Mouse (Mus musculus) adrenal gland, adult 18-20 months (tissue): ENCODE results near the gene Gja10. TPM values are rescaled to one million over a fixed set of nuclear protein-coding genes. Genes with fewer than 3 reads are reported as not detected.

Source experiments
- DNase-seq, 2 experiments: peaks; one replicate each; pipeline ENCODE4 v3.0.0; 2021 to 2022; ENCODE audit warnings: low spot score in 2 of 2
- total RNA-seq, 2 experiments: library from RNA; stranded (reverse); gene quantifications; 1 replicate in 1 of 2; 2 replicates in 1 of 2; pipeline ENCODE4 v1.2.3; 2021

Gja10 gene
- total RNA-seq, 2 experiments from 2014 or later, result not detected

- peak; percentile 36 to 46 for DNase-seq
Measured at GRCm38 (mm10) chr4:32561555-32562095, 40.9 kb downstream of the Gja10 start.

GRCm38 (mm10) chr4:32560724-32561554, 41.6 kb downstream of the Gja10 start:
- no peak for DNase-seq

- DNase-seq, result no peak
Measured at GRCm38 (mm10) chr4:32560246-32560645, 42.3 kb downstream of the Gja10 start.

GRCm38 (mm10) chr4:32555506-32555905, 47.1 kb downstream of the Gja10 start:
- no peak for DNase-seq

GRCm38 (mm10) chr4:32551337-32551736, 51.2 kb downstream of the Gja10 start:
- DNase-seq, result no peak

GRCm38 (mm10) chr4:32549150-32549549, 53.4 kb downstream of the Gja10 start:
- no peak for DNase-seq

Other genes with a start within 250 kb of the Gja10 start
- 1 to 10 TPM; 7.0 to 7.1 TPM for gene Casp8ap2, start 12.7 kb upstream of the Gja10 start, total RNA-seq
- gene Mdn1, start 54.4 kb upstream of the Gja10 start, total RNA-seq, result 10 to 100 TPM; 27.7 to 29.6 TPM
- gene Lyrm2, start 197.5 kb upstream of the Gja10 start, total RNA-seq, result 10 to 100 TPM; 31.8 to 36.5 TPM